Comparison of ENCODE assay signal across 8 mouse cellular contexts in genomic region chr2:131056191-131056590, GRCm38 (mm10). TPM values are rescaled to one million over a fixed set of nuclear protein-coding genes. Genes with fewer than 3 reads are reported as not detected.
A peak's percentile ranks its signal among the peaks of the same experiment; 100 is the strongest.
DNase-seq lines count a peak whose midpoint lies in the region; ATAC-seq and TF ChIP-seq lines count a peak whose summit lies in the region.

No protein-coding gene starts in this region.

- H3K9me3 ChIP-seq in kidney, postnatal 0 days (replicated peaks; ENCODE audit: low read length): no peaks in the 10 kb centered on the region
- no peaks in the 10 kb centered on the region for H3K9me3 ChIP-seq in midbrain, embryonic 14.5 days (ENCODE audit: control insufficient read depth, low read length)

- H3K4me1 ChIP-seq in cerebellum, adult 2 months (ENCODE audit: control insufficient read depth, insufficient read depth, low read length): peaks cover 9% of the 10 kb centered on the region; the same call in 1 of the 2 replicates
- peaks cover 18% of the 10 kb centered on the region; the same call in 1 of the 2 replicates for H3K4me1 ChIP-seq in kidney, postnatal 0 days (replicated peaks; ENCODE audit: insufficient read depth, low read length)
- peaks cover 7% of the 10 kb centered on the region; the same call in 1 of the 2 replicates for H3K4me1 ChIP-seq in midbrain, embryonic 14.5 days (ENCODE audit: control insufficient read depth, insufficient read depth, low read length)

- no peak overlapping the region for H3K9ac ChIP-seq in kidney, postnatal 0 days (ENCODE audit: low read depth, low read length)
- H3K9ac ChIP-seq in midbrain, embryonic 14.5 days (replicated peaks; ENCODE audit: low read length): no peak overlapping the region

- no peak for TF ChIP-seq POLR2A in cerebellum, adult 2 months (IDR thresholded peaks at IDR 0.05; ENCODE audit: borderline replicate concordance, insufficient read depth, low read length)

- peak overlapping the region; percentile 28 for H3K4me2 ChIP-seq in kidney, postnatal 0 days (ENCODE audit: low read length)
- 0 out of 2 replicates have a peak overlapping the region, but pooled peaks have one; percentile 8 for H3K4me2 ChIP-seq in midbrain, embryonic 14.5 days (ENCODE audit: low read length)

- ATAC-seq in erythroid progenitor cell, adult 5-6 weeks (replicated peaks; ENCODE audit: low FRiP score, poor library complexity, severe bottlenecking): 0 out of 2 replicates have a peak, but pooled peaks have one; percentile 31
- ATAC-seq in kidney, postnatal 0 days (replicated peaks; ENCODE audit: low FRiP score, low read depth): 0 out of 2 replicates have a peak, but pooled peaks have one; percentile 15
- ATAC-seq in midbrain, embryonic 14.5 days (ENCODE audit: low FRiP score, low TSS enrichment): peak; percentile 18; the same call in 1 of the 2 replicates

- no peak overlapping the region for H3K4me3 ChIP-seq in cerebellum, adult 2 months (replicated peaks; ENCODE audit: insufficient read depth, low read depth, low read length)
- H3K4me3 ChIP-seq in kidney, postnatal 0 days (replicated peaks; ENCODE audit: low read depth, low read length): 0 out of 2 replicates have a peak overlapping the region, but pooled peaks have one; percentile 1
- H3K4me3 ChIP-seq in midbrain, embryonic 14.5 days (replicated peaks; ENCODE audit: low read depth, low read length): no peak overlapping the region

- peak; percentile 24; the same call in 1 of the 2 replicates for TF ChIP-seq CTCF in cerebellum, adult 2 months (IDR thresholded peaks at IDR 0.05; ENCODE audit: borderline replicate concordance, insufficient read depth, low read depth, low read length)
- TF ChIP-seq CTCF in kidney, postnatal 0 days (IDR thresholded peaks at IDR 0.05; ENCODE audit: low read depth): peak; percentile 76

- no peak overlapping the region for H3K27ac ChIP-seq in cerebellum, adult 2 months (ENCODE audit: insufficient read depth, low read length)
- no peak overlapping the region for H3K27ac ChIP-seq in kidney, postnatal 0 days
- no peak overlapping the region for H3K27ac ChIP-seq in midbrain, embryonic 14.5 days (replicated peaks; ENCODE audit: low read depth, low read length)

- DNase-seq in cerebellum, adult 2 months: no peak
- DNase-seq in cerebellum, adult 8-10 months: no peak
- peak; percentile 88 for DNase-seq in ES-CJ7 (ENCODE audit: low read depth, low spot score)
- peak; percentile 83 for DNase-seq in kidney, postnatal 0 days (ENCODE audit: low spot score)
- peak; percentile 74 for DNase-seq in midbrain, embryonic 14.5 days
- no peak for DNase-seq in adrenal gland, adult 8-10 months
- no peak for DNase-seq in urinary bladder, postnatal 10 days (ENCODE audit: low spot score)

- H3K36me3 ChIP-seq in kidney, postnatal 0 days (ENCODE audit: insufficient read depth, low read length): no peaks in the 10 kb centered on the region
- H3K36me3 ChIP-seq in midbrain, embryonic 14.5 days (ENCODE audit: control insufficient read depth, insufficient read depth, low read length): no peaks in the 10 kb centered on the region

- WGBS in cerebellum, adult 2 months: 4% methylated on average over 10 of the region's 10 CpGs
- WGBS in kidney, postnatal 0 days: 3% methylated on average over 10 of the region's 10 CpGs
- 1% methylated on average over 10 of the region's 10 CpGs for WGBS in midbrain, embryonic 14.5 days

- H3K27me3 ChIP-seq in cerebellum, adult 2 months (ENCODE audit: control insufficient read depth, insufficient read depth, low read length): no peaks in the 10 kb centered on the region; the same call in 1 of the 2 replicates
- H3K27me3 ChIP-seq in kidney, postnatal 0 days (ENCODE audit: insufficient read depth, low read length): peaks cover 22% of the 10 kb centered on the region
- peaks cover 43% of the 10 kb centered on the region for H3K27me3 ChIP-seq in midbrain, embryonic 14.5 days (ENCODE audit: control insufficient read depth, insufficient read depth, low read length)

RNA-seq across cellular contexts. Expression of gene Adam33, which starts 7.4 kb away (rescaled TPM):
- polyA plus RNA-seq in cerebellum, adult 2 months (2012; rRNA removed): 1.5 and 3.6 TPM in 2 replicates
- total RNA-seq in erythroid progenitor cell, adult 5-6 weeks (2015; ENCODE audit: low replicate concordance): 15.5 and 36.4 TPM in 2 replicates
- total RNA-seq in erythroid progenitor cell, adult 5-6 weeks (2017; ENCODE audit: low replicate concordance): 10.0 and 11.3 TPM in 2 replicates
- polyA plus RNA-seq in kidney, postnatal 0 days (2015; fragmentation: Nextera tagmentation; extraction: Ambion mirVana): 1.1 and 1.9 TPM in 2 replicates
- polyA plus RNA-seq in midbrain, embryonic 14.5 days (2014; fragmentation: Nextera tagmentation; extraction: Ambion mirVana): 0.36 and 0.58 TPM in 2 replicates
- 1 to 10 TPM; 2.0 to 4.2 (median 3.6) TPM for total RNA-seq in adrenal gland, adult 8-10 months (2022)

RNA-seq across cellular contexts. Expression of gene Gfra4, which starts 13.3 kb away (rescaled TPM):
- 75.1 and 87.0 TPM in 2 replicates for polyA plus RNA-seq in cerebellum, adult 2 months (2012; rRNA removed)
- 1.3 and 9.7 TPM in 2 replicates for total RNA-seq in erythroid progenitor cell, adult 5-6 weeks (2015; ENCODE audit: low replicate concordance)
- not detected in 2 replicates for total RNA-seq in erythroid progenitor cell, adult 5-6 weeks (2017; ENCODE audit: low replicate concordance)
- 14.2 and 14.5 TPM in 2 replicates for polyA plus RNA-seq in kidney, postnatal 0 days (2015; fragmentation: Nextera tagmentation; extraction: Ambion mirVana)
- 37.8 and 41.7 TPM in 2 replicates for polyA plus RNA-seq in midbrain, embryonic 14.5 days (2014; fragmentation: Nextera tagmentation; extraction: Ambion mirVana)
- 1 to 10 TPM; 5.6 to 7.2 (median 6.3) TPM for total RNA-seq in adrenal gland, adult 8-10 months (2022)

RNA-seq across cellular contexts. Expression of gene Siglec1, which starts 30.4 kb away (rescaled TPM):
- polyA plus RNA-seq in cerebellum, adult 2 months (2012; rRNA removed): 0.07 and 0.17 TPM in 2 replicates
- 6.8 and 8.8 TPM in 2 replicates for total RNA-seq in erythroid progenitor cell, adult 5-6 weeks (2015; ENCODE audit: low replicate concordance)
- total RNA-seq in erythroid progenitor cell, adult 5-6 weeks (2017; ENCODE audit: low replicate concordance): 1.8 and 2.6 TPM in 2 replicates
- 0.33 and 0.41 TPM in 2 replicates for polyA plus RNA-seq in kidney, postnatal 0 days (2015; fragmentation: Nextera tagmentation; extraction: Ambion mirVana)
- 0.51 TPM in 1 of 2 replicates, not detected in the other for polyA plus RNA-seq in midbrain, embryonic 14.5 days (2014; fragmentation: Nextera tagmentation; extraction: Ambion mirVana)
- 1 to 10 TPM; 5.1 to 6.4 (median 6.3) TPM for total RNA-seq in adrenal gland, adult 8-10 months (2022)

Comparison
In these comparisons a context has a peak if more than half of its experiments do, and no peak if none do; other contexts are left out.
1. DNase-seq: peak in ES-CJ7 (single experiment), kidney, postnatal 0 days (single experiment) and midbrain, embryonic 14.5 days (single experiment); none in cerebellum, adult 2 months (0 of 2), cerebellum, adult 8-10 months (single experiment), adrenal gland, adult 8-10 months (single experiment) and urinary bladder, postnatal 10 days (single experiment).
2. Peak in every context shown above with its lines, with median percentiles within 50 percentile points of each other: ATAC-seq.